Mouse (Mus musculus) ES-E14 (cell line): ENCODE measurements around the gene Vwc2.
A peak's percentile ranks its signal among the peaks of the same experiment; 100 is the strongest.

ENCODE experiments used
- CHD2 ChIP-seq: IDR thresholded peaks from 2 replicates; pipeline ENCODE4 v1.6.1; 2014; ENCODE audit warnings: mild to moderate bottlenecking, low read depth, low read length, inconsistent platforms
- HCFC1 ChIP-seq: IDR thresholded peaks from 2 replicates; pipeline ENCODE4 v1.6.1; 2012; ENCODE audit warnings: low read length, inconsistent platforms, borderline replicate concordance; ENCODE audit not compliant: insufficient read depth
- ZC3H11A ChIP-seq: IDR thresholded peaks from 2 replicates; pipeline ENCODE4 v1.6.1; 2012; ENCODE audit warnings: low read depth, mild to moderate bottlenecking, inconsistent platforms, low read length, borderline replicate concordance
- ZNF384 ChIP-seq: IDR thresholded peaks from 2 replicates; pipeline ENCODE4 v1.6.1; 2012; ENCODE audit warnings: low read depth, low read length, inconsistent platforms

DNA sequence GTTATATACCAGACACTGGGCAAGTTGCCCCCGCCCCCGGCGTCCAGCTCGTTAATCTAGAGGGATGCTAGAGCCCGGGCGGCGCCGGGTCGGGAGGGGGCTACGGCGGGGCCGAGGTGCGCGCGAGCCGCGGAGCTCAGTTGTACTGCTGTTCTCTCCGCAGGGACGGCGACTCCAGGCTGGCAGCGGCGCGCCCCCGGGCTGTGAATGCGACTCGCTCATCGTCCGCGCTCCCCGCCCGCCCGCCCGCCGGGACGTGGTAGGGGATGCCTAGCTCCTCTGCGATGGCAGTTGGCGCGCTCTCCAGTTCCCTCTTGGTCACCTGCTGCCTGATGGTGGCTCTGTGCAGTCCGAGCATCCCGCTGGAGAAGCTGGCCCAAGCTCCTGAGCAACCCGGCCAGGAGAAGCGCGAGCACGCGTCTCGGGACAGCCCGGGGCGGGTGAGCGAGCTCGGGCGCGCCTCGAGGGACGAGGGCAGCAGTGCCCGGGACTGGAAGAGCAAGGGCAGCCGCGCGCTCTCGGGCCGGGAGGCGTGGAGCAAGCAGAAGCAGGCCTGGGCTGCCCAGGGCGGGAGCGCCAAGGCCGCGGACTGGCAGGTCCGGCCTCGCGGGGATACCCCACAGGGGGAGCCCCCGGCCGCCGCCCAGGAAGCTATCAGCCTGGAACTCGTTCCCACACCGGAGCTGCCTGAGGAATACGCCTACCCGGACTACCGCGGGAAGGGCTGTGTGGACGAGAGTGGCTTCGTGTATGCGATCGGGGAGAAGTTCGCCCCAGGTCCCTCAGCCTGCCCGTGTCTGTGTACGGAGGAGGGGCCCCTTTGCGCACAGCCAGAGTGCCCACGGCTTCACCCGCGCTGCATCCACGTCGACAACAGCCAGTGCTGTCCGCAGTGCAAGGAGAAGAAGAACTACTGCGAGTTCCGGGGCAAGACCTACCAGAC lies 1.9 kb downstream of the Vwc2 start:
- TF ChIP-seq ZNF384: no peak
- TF ChIP-seq ZC3H11A: no peak
- no peak for TF ChIP-seq HCFC1
- TF ChIP-seq CHD2: peak; percentile 67; the same call in 1 of the 2 replicates
